Mouse (Mus musculus) cerebellum, adult 8-10 months (tissue): ENCODE data around the gene Tmprss4.
A peak's percentile ranks its signal among the peaks of the same experiment; 100 is the strongest.

Source experiments
- DNase-seq: peaks from one replicate; pipeline ENCODE4 v3.0.0; 2022

Gene Tmprss4

DNA sequence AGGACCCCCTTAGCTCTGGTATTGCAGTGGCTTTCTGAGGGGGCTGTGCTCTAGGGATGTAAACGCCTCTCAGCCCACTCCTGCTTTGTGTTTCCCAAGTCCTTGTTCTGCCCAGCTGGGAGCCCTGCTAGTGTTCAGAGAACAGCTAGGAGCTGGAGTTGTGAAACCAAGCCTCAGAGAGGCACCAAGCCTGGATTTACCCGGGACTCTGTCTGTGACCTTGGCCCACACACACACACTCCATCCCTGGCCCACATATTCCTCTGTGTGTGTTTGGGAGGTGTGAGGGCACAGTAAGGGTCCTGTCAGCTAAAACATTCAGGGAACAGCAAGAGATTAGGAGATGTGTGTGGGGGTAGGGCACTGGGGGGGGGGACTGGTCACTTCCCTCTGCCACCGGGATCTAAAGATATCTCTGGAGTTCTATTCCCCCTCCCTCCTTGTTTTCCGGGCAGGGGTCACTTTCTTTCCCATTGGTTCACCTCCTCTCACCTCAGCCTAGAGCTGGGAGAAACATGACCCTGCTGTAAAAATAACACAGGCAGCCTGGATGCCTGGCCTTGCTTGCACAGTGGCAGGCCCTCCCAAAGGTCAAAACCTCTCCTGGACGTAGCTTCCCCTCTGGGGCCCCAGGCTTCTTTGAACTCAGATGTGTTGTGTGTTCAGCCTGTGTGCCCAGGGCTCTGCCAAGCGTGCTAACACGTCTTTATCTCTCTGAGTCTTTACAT, 67.3 kb downstream of the Tmprss4 start:
- DNase-seq: no peak

DNA sequence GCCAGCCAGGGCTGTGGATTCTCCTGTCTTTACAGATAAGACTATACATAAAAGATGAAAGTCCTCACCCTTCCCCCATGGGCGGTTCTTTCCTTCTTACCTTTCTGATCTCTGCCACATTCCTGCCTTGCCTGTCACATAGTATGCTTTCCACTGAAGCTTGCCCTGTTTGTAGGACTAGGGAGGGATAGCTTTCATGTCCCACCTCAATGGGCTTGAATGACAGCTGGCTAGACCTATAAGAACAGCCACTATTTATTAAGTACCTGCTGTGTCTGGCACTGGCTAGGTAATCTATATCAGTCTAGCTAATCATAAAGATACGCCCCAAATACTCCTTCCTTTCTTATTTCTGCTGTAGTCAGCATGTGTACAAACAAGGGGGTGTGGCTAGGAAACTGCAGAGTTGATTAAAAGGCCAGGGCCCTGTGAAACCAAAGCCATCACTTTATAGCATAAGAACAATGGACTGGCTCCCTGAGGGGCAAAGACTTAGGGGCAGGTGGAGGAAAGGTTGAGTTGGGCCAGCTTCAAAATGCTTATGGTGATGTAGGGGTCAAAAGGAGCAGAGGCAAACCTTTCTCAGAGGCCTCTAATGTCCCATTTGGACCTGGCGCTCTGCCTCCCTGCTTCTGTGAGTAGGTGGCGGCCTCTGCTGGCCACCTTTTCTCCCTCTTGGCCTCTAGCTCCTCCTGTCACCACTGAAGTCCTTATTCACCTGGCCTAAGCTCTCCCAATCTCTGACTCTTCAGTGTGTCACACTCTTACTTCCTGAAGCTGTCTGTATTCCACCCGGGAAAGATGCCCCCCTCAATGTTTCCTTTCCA, 70.2 kb downstream of the Tmprss4 start:
- DNase-seq: peak; percentile 79

DNA sequence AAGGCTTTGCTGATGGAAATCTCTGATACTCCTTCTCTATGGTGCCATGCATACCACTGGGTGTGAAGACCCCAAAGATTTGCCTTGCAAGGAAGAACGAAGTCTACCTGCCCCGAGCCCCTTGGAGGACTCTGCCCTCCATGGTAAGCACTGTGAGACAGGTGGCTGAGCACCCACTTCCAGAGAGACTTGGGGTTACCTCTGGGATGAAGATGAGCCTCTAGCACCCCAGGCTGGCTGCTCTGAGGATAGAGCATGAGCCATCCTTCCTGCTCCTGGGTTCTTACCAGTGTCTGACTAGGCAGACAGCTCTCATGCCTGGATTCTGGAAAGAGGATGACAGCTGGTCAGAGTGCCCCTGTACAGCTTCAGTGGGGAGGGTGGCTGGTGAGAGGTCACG, 73.8 kb downstream of the Tmprss4 start:
- DNase-seq: no peak

DNA sequence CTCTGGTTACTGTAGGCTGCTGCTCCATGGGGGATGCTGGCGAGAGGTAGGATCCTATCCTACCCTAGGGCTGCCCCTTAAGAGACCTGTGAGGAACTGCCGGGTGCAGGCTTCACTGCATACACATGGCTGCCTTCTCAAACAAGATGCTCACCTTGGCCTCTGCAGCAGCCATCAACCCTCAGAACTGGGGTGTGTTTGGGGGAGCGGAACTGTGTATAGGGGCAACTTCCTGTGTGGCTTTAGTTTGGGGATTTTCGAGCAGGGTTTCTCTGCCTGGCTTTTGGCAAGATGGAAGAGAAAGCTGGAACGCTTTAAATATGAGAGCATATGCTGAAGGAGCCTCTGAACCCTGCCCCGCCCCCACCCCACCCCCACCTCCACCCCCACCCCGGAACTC, 77.0 kb downstream of the Tmprss4 start:
- DNase-seq: no peak

DNA sequence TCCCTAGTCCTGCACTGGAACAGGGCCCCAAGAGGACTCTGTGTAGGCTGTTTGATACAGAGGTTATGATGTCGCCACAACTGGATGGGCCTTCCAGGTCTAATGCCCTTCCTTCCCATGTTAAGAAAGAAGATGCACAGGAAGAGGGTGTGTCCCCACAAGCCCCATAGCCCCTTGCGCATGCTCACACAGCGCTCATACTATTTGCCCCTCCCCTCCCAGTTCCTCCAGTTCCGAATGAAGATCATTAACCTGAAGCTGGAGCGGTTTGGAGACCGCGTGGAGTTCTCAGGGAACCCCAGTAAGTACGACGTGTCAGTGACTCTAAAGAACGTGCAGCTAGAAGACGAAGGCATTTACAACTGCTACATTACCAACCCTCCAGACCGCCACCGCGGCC, 78.7 kb downstream of the Tmprss4 start:
- DNase-seq: no peak
